Mouse (Mus musculus): Measurements from ENCODE around the gene Sec61a2. TPM values are rescaled to one million over a fixed set of nuclear protein-coding genes. Genes with fewer than 3 reads are reported as not detected.

Sec61a2 gene
- total RNA-seq, 2 experiments from 2014 or later = 102 to 107 TPM

DNA sequence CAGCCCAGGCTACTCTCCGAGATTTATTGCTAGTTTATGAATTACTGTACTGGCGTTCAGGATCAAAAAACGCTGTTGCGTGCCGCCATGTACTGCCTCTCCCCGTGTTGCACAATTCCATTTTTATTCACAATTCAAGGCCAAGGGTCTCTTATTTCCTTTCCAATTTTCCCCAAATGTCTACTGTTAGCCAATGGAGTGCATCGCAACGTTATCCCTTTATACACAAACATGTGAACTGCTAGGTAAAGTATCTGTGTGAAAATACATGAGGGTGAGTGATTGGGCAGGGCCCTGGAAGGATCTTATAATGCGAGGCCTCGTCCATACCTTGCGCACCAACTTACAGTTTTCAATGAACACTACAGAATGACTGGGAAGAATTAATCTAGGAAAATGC lies 936 bp downstream of the Sec61a2 start:
- DNase-seq (ENCODE audit: low spot score in 2 of 2) = no peak
- intact Hi-C loops (cut with DNase I) = loop anchor here (2.0 kb wide), 1 partner anchor 57 kb away; the partner anchor contains the start of gene Upf2

DNA sequence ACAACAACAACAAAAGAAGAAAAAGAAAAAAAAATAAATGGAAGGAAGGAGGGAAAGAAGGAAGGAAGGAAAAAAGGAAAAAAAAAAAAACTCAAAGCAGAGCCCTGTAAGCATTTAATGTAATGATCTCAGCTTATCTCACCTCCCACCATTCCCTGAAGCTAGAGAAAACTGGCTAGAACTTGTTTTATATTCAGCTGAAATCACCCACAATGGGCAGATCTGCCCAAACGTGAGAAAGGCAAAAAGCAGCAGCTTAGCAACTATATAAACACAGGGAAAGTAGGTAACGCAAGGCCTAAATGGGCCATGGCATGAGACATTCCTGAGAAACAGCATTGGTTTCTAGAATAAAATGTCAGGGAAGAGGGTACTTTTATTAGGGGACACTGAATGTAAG lies 5.8 kb downstream of the Sec61a2 start:
- intact Hi-C loops (cut with DNase I) = no loop called here
- DNase-seq (ENCODE audit: low spot score in 2 of 2) = peak in 1 of 2 experiments; percentile 83

DNA sequence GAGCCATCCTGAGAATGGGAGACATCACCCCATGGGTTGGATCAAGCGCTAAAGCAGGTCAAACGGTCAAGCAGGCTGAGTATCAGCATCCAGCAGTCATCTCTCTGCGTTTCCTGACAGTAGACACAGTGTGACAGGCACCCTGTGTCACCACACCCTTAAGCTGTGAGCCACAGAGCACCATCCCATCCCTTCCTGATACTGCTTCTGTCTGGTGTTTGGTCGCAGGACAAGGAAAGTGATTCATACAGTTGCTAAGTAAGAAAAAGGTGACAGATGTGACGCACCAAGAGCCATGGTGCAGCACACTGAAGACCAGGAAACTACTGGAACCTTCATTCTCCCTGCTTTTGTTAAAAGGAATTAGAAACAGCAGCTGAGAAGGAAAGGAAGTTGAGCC lies 6.4 kb downstream of the Sec61a2 start:
- intact Hi-C loops (cut with DNase I) = no loop called here
- no peak for DNase-seq (ENCODE audit: low spot score in 2 of 2)

DNA sequence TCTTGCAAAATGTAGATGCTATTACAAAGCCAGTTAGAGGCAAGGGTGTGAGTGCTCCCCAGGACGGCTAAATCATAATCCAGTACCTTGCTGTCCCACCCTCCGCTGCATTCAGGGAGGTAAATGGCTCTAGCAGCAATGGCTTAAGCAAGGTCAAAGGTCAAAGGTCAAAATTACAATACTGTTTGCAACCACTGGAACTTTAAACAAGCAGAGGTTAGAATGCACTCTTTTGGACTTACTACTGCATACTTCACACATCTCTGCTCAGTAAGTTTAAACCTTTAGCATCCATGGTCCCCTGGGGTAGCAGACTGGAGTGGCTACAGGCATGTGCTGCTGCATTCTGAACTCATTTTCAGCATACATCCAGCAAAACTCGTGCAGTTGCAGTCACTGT lies 17.8 kb downstream of the Sec61a2 start:
- DNase-seq (ENCODE audit: low spot score in 2 of 2) = no peak
- intact Hi-C loops (cut with DNase I) = no loop called here

DNA sequence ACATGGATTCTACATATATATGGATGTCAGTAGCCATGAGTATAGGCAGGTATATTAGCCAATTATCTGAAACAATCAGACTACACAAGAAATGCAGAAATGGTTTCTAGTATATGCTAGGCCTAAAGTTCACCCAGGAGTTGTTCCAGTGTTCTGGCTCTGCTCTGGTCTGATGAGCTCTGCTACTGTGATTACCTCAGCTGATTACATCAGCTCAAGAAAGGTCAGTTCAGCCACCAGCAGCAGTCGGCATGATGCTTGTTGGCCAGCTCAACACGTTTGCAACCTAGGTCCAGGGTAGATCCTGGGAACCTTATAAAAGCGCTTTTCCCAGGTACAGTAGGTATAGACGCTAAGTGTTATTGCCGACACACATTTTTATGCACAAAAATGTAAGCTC lies 25.5 kb downstream of the Sec61a2 start:
- intact Hi-C loops (cut with DNase I) = no loop called here
- DNase-seq (ENCODE audit: low spot score in 2 of 2) = no peak

DNA sequence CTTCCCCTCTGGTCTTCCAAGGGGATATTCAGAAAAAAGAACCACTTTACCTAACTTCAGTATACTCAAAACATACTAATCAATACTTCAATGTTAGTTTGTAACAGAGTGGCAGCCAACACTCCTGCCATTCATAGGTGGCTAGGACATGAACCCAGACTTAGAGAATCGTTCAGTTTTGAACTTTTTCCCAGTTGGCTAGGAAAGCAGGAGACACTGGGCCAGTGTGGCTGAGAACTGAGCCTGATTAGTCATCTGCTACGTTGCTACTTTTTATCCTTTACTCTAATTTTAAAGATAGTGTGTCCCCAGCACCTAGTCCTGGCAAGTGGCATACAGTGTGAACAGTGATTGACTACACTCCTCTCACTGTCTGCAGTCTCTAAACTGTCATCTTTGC lies 27.6 kb downstream of the Sec61a2 start:
- intact Hi-C loops (cut with DNase I) = no loop called here
- no peak for DNase-seq (ENCODE audit: low spot score in 2 of 2)

DNA sequence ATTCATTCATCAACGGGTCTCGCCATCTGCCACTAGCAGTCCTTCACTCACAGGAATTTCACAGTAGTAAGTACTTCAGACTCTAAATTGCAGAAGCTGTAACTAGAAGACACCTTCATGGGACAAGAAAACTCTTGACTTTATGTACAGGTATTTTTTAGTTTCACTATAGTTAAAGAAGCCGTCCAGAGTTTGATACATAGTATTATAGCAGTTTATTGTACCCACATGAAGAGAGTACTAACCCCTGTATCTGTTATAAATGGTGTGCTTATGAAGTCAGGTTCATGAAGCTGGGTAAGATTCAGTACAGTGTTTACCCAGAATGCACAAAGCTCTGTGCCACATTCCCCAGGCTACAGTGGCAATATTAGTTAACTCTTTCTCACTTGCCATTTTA lies 32.4 kb downstream of the Sec61a2 start, which contains the start of gene Gm13199:
Gene Gm13199, minus strand, starts transcription at position 101 of the 400 bp plus-strand sequence.
- intact Hi-C loops (cut with DNase I) = no loop called here

DNA sequence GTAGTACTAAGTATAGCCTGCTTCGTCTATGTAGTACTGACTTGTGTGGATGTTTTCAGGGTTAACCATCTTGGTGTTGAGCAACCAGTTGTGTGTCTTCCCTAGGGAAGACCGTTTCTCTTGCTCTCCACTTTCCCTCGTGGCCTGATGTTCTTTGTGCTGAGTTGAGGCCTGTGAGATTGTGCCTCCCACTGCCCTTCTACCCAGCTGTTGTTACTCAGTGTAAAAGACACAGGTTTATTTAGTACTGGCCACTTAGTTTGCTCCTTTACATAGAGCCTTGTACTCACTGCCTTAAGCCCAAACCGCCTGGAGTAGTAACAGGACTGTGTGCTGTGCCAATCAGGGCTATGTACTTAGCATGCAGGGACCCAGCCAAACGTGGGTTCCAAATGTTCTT lies 43.4 kb downstream of the Sec61a2 start:
- intact Hi-C loops (cut with DNase I) = no loop called here
- DNase-seq (ENCODE audit: low spot score in 2 of 2) = no peak

More for the DNA sequence above, 32.4 kb downstream of the Sec61a2 start, which contains the start of gene Gm13199:
- DNase-seq (ENCODE audit: low spot score in 2 of 2) = no peak

DNA sequence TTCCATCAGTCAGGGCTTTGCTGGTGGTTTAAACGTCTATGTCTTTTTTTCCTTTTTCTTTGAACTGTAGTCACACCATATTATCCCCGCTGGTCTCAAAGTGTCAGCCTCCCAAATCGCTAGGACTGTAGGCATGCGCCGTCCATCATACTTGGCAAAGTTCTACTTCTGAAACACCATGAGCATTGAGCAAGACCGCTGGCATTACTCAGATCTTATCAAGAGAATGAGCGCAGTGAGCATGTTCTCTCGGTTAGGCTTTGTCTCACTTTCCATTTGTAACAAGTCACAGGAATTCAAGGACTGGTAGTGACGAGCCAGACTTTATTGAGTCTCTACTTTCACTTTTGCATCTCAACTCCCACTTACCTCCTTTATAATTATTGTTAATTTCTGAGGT lies 44.1 kb downstream of the Sec61a2 start:
- intact Hi-C loops (cut with DNase I) = no loop called here
- DNase-seq (ENCODE audit: low spot score in 2 of 2) = no peak

DNA sequence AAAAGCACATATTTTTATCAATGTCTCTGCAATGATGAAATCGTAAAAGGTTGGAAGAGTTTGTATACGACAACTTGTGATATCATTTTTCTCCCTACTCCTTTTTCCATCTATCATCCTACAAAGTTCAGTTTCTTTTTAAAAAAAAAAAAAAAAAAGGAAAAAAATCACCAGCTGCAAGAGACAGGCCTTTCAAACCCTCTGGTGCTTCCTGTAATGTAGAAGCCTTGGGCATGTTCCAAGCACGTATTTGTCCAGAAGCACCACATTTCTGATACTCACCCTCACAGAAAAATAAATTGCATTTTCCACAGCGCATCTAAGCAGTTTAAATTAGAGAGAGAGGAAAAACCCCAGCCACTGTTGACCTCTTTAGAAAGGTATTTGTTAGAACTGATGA lies 49.4 kb downstream of the Sec61a2 start:
- no peak for DNase-seq (ENCODE audit: low spot score in 2 of 2)
- intact Hi-C loops (cut with DNase I) = no loop called here

DNA sequence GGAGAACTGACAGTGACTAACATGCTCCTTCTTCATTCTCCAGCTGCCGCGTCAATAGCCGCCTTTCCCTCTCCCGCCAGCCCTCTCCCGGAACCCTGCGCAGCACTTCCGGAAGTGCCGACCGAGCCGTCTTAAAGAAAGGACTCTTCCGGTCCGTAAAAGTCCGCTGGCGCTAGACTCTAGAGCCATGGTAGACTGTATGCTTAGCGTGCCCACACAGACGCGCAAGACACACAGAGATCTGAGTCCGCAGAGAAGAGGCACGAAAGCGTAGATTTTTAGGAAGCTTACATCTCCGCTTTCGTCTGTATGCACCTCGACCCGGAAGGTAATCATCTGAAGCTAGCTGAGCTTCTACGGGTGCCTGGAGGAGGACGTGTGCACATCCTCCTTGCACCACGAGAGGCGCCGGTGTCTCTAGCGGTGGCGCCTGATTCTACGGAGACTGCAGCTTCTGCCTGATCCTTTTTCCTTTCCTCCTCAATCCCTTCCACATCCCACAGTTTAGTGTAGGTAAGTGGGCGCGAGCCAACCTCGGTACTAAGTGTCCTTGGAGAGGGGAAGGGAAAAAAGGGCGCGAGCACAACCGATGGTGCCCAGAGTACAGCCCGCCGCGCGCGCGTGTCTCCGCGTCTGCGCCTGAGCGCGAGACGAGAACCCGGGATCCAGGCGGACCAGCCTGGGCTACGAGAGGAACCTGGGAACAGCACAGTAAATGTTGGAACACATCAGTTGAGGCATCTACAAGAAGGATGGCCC lies 50.2 kb downstream of the Sec61a2 start, which contains the start of the genes Nudt5 and Cdc123:
Gene Nudt5, plus strand, starts transcription at position 147 of the 759 bp plus-strand sequence.
Gene Cdc123, minus strand, starts transcription at position 292 of the 759 bp plus-strand sequence.
- intact Hi-C loops (cut with DNase I) = no loop called here
- peak; percentile 95 to 96 for DNase-seq (ENCODE audit: low spot score in 2 of 2)

DNA sequence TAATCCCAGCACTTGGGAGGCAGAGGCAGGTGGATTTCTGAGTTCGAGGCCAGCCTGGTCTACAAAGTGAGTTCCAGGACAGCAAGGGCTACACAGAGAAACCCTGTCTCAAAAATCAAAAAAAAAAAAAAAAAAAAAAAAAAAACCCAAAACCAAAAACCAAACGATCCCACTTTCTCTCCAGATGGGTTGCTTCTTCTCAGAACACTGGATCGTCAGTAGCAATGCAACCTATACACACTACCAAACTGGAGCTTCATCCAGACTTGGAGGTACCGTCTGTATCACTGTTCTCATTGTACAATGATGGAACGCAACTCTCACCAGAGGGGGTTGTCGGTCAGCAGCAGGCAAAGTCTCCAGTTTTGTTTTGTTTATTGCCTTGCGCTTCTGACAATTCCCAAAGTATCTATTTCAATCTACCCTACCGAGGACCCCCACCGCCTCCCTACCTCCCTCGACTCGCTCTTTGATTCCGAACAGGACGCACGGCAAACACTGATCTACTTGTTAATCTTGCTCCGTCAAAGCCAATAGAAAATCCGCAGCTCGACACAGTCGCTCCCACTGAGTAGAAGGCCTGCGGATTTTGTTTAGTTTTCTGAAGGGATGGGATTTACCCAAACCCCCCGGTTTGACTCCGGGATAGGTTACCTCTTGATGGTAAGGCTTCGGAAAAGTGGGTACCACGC lies 50.9 kb downstream of the Sec61a2 start:
- intact Hi-C loops (cut with DNase I) = no loop called here

DNA sequence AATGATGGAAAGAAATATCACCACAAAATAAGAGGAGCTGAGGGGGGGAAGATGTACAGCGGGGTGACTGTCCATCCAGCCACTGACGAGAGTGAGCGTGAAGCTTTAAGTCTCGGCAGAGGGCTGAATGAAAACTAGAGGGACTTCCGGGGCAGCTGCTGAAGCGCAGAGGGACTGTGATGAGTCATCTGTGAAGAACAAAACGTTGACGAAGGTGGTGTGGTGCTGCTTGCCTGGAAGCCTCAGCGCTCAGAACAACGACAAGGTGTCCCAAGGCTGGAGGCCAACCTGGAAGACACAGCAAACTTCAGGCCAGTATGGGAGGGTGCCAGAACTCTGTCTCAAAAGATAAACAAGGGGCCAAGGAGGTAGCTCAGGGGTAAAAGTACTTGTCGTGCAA lies 54.4 kb downstream of the Sec61a2 start:
- intact Hi-C loops (cut with DNase I) = no loop called here
- DNase-seq (ENCODE audit: low spot score in 2 of 2) = no peak

More for the DNA sequence above, 50.9 kb downstream of the Sec61a2 start:
- DNase-seq (ENCODE audit: low spot score in 2 of 2) = no peak

DNA sequence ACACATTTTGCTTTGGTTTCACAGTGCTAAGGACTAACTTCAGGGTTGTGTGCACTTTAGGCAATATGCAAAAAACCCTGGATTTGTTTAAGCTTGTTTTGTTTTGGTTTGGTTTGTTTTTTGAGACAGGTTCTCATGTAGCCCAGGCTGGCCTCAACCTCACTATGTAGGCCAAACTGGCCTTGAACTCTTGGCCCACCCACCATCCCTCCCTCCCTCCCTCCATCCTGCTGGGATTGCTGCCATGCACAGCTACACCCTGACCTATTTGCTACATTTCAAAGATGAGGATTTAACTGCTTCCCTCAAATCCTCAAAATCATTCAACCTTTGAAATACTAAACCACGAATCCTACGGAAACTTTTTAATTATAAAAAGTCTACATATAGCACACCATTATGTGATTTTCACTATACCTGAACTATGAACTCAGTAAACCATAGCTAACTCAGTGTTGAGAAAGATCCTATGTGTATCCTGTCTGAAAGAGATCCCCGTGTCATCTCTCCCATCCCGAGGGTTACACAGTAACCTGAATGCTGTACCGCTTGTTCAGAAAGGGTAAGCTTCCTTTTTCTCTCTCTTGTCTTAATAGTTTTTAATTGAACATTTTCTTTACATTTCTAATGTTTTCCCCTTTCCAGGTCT lies 69.8 kb downstream of the Sec61a2 start:
- intact Hi-C loops (cut with DNase I) = no loop called here
- no peak for DNase-seq (ENCODE audit: low spot score in 2 of 2)

DNA sequence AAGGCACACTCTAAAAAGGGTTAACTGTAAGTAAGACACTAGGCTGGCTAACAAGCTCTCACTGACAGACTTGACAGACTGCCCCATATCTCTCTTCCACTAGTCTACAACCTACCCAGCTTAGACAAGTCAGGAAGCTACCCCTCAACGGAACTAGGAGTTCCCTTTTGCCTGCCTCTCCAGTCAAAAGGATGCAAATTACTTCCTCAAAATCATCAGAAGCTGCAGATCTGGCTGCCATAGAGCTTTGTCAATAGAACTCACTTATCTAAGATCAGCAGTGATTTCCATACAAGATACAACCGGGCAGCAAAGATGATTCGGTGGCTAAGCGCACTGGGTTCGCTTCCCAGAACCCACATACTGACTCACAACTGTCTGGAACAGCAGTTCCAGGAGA lies 70.5 kb downstream of the Sec61a2 start:
- no peak for DNase-seq (ENCODE audit: low spot score in 2 of 2)
- intact Hi-C loops (cut with DNase I) = no loop called here

DNA sequence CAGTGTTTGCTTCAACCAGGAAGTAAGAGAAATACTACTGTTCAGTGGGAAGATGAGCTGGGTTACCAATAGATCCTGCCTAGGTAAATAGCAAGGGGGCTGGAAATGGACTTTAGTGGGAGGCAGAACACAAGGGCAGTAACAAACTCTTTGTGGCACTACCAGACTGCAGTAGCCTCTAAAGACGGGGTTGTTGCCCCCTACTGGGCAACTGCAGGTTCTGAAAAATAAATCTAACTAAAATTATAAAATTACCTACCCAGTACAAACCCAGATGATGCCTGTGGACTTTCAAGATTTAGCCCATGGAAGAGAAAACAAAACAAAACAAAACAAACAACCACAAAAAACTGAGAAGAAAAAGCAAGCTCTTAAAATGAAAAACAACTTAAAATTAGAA lies 71.0 kb downstream of the Sec61a2 start:
- intact Hi-C loops (cut with DNase I) = no loop called here
- no peak for DNase-seq (ENCODE audit: low spot score in 2 of 2)

DNA sequence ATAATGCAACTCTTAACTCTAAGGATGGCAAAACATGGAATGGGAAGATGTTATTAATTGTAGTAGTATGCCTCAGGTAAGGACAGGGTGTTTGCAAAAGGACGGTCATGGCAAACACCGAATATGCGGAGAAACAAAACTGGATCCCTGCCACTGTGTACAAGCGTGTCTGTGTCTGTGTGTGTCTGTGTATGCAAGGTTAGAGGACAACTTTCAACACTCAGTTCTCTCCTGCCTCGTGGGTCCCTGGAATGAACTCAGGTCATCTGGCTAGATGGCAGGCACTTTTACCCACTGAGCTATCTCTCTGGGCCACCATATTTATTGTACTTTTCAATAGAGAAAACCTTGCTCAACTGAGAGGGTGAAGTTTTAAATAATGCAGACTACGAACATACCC lies 72.8 kb downstream of the Sec61a2 start:
- intact Hi-C loops (cut with DNase I) = no loop called here
- DNase-seq (ENCODE audit: low spot score in 2 of 2) = no peak

DNA sequence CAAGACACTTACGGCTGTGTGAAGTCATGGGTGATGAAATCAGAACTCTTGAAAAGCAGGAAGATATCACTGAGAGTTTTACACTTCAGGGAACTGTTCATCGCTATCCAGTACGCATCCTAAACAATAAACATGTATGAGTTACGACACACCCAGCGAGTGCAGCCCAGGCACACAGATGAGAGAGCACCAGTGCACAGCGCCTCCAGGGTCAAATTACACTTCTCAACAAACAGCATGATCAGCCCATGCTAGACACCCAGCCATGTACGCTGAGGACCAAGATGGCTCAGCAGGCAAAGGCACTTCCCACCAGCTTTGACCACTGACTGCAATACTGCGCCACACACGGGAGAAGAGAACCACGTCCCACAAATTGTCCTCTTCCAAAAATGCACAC lies 74.0 kb downstream of the Sec61a2 start:
- intact Hi-C loops (cut with DNase I) = no loop called here
- no peak for DNase-seq (ENCODE audit: low spot score in 2 of 2)
